Mouse (Mus musculus): ENCODE data around the gene Anapc2. TPM values are rescaled to one million over a fixed set of nuclear protein-coding genes. Genes with fewer than 3 reads are reported as not detected.
A peak's percentile ranks its signal among the peaks of the same experiment; 100 is the strongest.

The Anapc2 gene
- total RNA-seq (2014; rRNA removed) (26.1 and 46.7 TPM in 2 replicates), polyA plus RNA-seq (2015; fragmentation: Nextera tagmentation; extraction: Ambion mirVana) (101 and 105 TPM in 2 replicates)

DNA sequence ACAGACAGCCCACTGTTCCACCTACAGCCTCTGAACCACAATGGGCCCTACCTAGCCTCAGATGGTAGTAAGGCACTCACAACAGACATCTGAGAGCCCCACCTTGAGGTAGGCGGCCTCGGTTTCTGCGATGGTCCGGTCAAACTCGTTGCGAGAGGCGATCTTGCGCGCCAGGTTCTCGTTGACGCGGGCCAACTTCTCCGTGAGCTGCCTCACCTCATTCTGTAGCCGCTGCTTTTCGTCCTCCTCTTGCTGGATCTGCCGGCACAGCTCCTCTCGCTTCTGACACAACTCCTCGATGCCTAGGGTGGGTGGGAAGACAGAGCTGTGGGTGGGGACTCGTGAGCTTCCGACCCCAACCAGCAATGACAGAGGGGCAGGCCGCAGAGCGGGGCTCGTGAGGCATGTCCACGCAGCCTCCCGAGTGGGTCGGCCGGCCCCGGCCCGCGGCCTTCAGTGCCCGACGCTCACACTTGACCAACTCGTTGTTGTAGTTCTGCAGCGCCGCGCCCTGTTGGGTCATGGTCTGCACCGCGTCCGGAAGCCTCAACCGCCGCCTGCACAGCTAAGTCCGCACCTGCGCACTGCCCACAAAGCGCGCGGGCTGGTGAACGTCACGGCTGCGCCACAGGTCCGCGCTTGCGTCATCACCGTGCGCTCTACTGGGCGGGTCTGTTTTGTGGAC lies at the start of gene Anapc2, which contains the start of gene Ssna1:
Gene Anapc2 (plus strand): TSS at position 652 of the 685 bp plus-strand sequence.
Gene Ssna1 (minus strand): TSS at position 612 of the 685 bp plus-strand sequence.
- peak; percentile 99 for DNase-seq (ENCODE audit: low spot score)
- 1% methylated on average over 55 of the region's 55 CpGs for WGBS
- peak; percentile 50 for TF ChIP-seq CTCF (IDR thresholded peaks at IDR 0.05; ENCODE audit: low read depth)
- H3K4me3 ChIP-seq (ENCODE audit: low read length), result peak within 1 kb of the TSS; percentile 89
- no peaks in the 10 kb centered on the region for H3K27me3 ChIP-seq (ENCODE audit: insufficient read depth, low read length)
- peak within 1 kb of the TSS; percentile 79 for H3K9ac ChIP-seq (replicated peaks; ENCODE audit: low read length)
- peaks cover 28% of the 10 kb centered on the region for H3K4me1 ChIP-seq (ENCODE audit: insufficient read depth, low read length)
- peak within 1 kb of the TSS; percentile 87 for H3K27ac ChIP-seq
- H3K36me3 ChIP-seq (ENCODE audit: insufficient read depth, low read length), result peaks cover 48% of the 10 kb centered on the region
- peak within 1 kb of the TSS; percentile 95 for H3K4me2 ChIP-seq (ENCODE audit: low read depth, low read length)
- ATAC-seq, result peak; percentile 96
- H3K9me3 ChIP-seq (ENCODE audit: low read length), result no peaks in the 10 kb centered on the region

DNA sequence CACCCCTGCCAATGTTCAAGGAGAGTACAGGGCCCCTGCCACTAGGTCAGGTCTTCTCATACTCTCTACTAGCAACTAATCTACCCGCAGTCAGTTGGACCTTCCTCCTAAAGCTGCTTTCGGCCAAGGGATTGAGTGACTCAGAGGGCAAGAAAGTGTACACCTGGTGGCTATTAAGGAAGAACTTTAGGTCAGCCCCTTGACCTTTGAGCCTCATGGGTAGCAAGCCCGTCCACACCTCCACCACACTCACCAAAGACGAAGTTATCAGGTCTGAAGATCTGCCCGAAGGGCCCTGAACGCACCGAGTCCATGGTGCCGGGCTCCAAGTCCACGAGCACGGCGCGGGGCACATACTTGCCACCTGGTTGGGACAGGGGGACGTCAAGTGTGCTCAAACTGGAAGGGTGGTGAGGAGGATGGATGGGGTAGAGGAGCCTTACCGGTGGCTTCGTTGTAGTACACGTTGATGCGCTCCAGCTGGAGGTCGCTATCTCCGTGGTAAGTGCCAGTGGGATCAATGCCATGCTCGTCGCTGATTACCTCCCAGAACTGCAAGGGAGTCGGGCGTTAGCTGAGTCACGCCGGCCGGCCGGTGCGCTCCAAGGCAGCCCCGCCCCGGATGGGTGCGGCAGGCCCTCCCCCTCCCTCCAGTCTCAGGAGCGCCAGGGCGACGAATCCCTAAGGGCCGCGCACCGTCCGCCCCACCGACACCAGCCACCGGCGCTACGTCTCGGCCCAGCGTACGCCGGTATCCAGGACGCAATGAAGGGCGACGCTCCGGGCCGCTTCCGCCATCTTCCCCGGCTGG lies 48.4 kb upstream of the Anapc2 start:
- WGBS, result 3% methylated on average over 47 of the region's 53 CpGs
- H3K9ac ChIP-seq (replicated peaks; ENCODE audit: low read length), result peak overlapping the region; percentile 87
- no peak for TF ChIP-seq CTCF (IDR thresholded peaks at IDR 0.05; ENCODE audit: low read depth)
- no peaks in the 10 kb centered on the region for H3K27me3 ChIP-seq (ENCODE audit: insufficient read depth, low read length)
- ATAC-seq (peak; percentile 12; the same call in 1 of the 2 replicates), DNase-seq (ENCODE audit: low spot score) (no peak)
- peak overlapping the region; percentile 84 for H3K4me2 ChIP-seq (ENCODE audit: low read depth, low read length)
- peak overlapping the region; percentile 95 for H3K27ac ChIP-seq
- no peaks in the 10 kb centered on the region for H3K9me3 ChIP-seq (ENCODE audit: low read length)
- peak overlapping the region; percentile 80 for H3K4me3 ChIP-seq (ENCODE audit: low read length)
- H3K36me3 ChIP-seq (ENCODE audit: insufficient read depth, low read length), result no peaks in the 10 kb centered on the region
- peaks cover 18% of the 10 kb centered on the region for H3K4me1 ChIP-seq (ENCODE audit: insufficient read depth, low read length)

DNA sequence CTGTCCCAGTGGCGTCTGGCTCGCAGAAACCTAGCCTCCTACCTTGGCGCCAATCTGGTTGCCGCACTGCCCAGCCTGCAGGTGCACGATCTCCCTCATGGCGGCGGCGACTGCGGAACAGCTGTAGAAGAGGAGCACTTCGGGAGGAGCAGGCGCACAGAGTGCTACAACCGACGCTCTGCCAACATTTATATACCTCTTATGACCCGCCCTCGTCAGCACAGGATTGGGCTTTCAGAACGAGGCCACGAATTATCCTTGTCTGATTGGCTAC lies 47.8 kb upstream of the Anapc2 start, which contains the start of gene Tubb4b:
Gene Tubb4b (minus strand): TSS at position 211 of the 274 bp plus-strand sequence.
- no peak for ATAC-seq
- DNase-seq (ENCODE audit: low spot score), result no peak
- peak within 1 kb of the TSS; percentile 80 for H3K4me3 ChIP-seq (ENCODE audit: low read length)
- peak within 1 kb of the TSS; percentile 97 for H3K27ac ChIP-seq
- H3K9me3 ChIP-seq (ENCODE audit: low read length), result no peaks in the 10 kb centered on the region
- TF ChIP-seq CTCF (IDR thresholded peaks at IDR 0.05; ENCODE audit: low read depth), result peak; percentile 62
- H3K4me1 ChIP-seq (ENCODE audit: insufficient read depth, low read length), result peaks cover 19% of the 10 kb centered on the region
- peak within 1 kb of the TSS; percentile 87 for H3K9ac ChIP-seq (replicated peaks; ENCODE audit: low read length)
- under 1% methylated on average over 17 of the region's 17 CpGs for WGBS
- no peaks in the 10 kb centered on the region for H3K36me3 ChIP-seq (ENCODE audit: insufficient read depth, low read length)
- peak within 1 kb of the TSS; percentile 84 for H3K4me2 ChIP-seq (ENCODE audit: low read depth, low read length)
- no peaks in the 10 kb centered on the region for H3K27me3 ChIP-seq (ENCODE audit: insufficient read depth, low read length)

DNA sequence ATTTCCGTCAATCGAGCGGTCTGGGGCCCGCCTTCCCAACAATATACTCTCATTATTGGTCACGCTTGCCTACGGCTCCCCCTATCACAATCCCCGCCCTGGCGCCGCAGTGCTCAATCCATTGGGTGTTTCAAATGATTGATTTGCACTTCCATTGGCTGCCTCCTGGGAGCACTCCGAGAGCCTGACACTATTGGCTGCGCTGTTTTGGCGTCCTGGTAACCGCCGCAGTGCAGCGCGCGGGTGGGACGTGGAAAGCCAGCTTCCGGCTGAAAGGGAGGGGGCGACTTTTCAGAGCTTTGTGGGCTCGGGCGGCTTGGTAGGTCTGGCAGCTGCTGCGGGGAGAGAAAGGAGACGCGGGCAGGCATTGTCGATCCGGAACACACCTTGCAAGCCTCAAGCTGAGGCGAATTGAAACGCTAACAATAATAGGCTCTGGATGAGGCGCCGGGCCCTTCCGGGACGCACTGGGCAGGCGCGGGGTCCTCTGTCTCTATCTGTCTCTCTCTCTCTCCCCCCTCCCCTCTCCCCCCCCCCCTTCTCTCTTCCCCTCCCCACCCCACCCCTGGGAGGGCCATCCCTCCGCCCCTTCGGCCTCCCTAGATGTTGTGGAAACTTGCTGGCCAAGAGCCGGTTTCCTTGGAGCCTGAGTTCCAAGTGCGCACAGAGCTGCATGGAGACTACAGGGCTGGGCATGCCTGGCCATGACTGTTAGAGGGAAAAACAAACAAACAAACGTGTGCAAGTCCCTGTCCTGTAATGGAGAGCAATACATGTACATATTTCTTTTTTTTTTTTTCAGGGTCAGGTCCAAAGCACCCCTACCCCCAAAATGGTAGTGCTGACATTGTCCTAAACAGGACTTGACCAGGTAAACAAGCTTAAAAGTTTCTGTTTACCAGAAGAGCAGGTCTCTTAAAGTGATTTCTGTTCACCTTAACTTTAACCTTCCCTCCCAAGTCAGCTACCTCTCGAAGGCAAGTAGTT lies 47.2 kb upstream of the Anapc2 start:
- WGBS, result 2% methylated on average over 41 of the region's 41 CpGs
- Histone ChIP-seq H3K4me2 (ENCODE audit: low read depth, low read length) (peak overlapping the region; percentile 57), H3K9ac (replicated peaks; ENCODE audit: low read length) (peak overlapping the region; percentile 68), H3K36me3 (ENCODE audit: insufficient read depth, low read length) (no peaks in the 10 kb centered on the region), H3K9me3 (ENCODE audit: low read length) (no peaks in the 10 kb centered on the region), H3K4me1 (ENCODE audit: insufficient read depth, low read length) (peaks cover 19% of the 10 kb centered on the region), H3K27ac (peak overlapping the region; percentile 97), H3K4me3 (ENCODE audit: low read length) (peak overlapping the region; percentile 80), H3K27me3 (ENCODE audit: insufficient read depth, low read length) (no peaks in the 10 kb centered on the region)
- no peak for TF ChIP-seq CTCF (IDR thresholded peaks at IDR 0.05; ENCODE audit: low read depth)
- peak; percentile 97 for ATAC-seq
- DNase-seq (ENCODE audit: low spot score), result peak; percentile 100

DNA sequence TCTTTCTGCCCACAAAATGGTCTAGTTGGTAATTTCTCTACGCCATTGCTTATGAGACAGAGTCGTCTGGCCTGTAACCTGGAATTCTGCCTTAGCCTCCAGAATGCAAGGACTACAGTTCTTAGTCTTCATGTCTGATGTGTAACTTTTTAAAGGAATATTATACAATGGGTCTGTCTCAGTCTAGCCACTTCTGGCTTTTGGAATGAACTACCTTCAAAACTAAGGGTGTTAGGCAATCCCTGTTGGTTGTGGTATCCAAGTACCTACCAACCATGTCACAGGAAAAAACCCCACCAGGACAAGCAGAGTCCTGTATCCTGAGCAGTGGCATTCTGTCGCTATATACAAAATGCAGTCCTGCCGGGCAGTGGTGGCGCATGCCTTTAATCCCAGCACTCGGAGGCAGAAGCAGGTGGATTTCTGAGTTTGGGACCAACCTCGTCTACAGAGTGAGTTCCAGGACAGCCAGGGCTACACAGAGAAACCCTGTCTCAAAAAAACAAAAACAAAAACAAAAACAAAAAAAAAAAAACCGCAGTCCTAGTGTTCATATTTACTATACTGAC lies 46.4 kb upstream of the Anapc2 start:
- DNase-seq (ENCODE audit: low spot score) (no peak), ATAC-seq (no peak)
- H3K9ac ChIP-seq (replicated peaks; ENCODE audit: low read length), result no peak overlapping the region
- H3K36me3 ChIP-seq (ENCODE audit: insufficient read depth, low read length), result no peaks in the 10 kb centered on the region
- no peaks in the 10 kb centered on the region for H3K27me3 ChIP-seq (ENCODE audit: insufficient read depth, low read length)
- no peaks in the 10 kb centered on the region for H3K9me3 ChIP-seq (ENCODE audit: low read length)
- peaks cover 19% of the 10 kb centered on the region for H3K4me1 ChIP-seq (ENCODE audit: insufficient read depth, low read length)
- H3K4me3 ChIP-seq (ENCODE audit: low read length), result no peak overlapping the region; the same call in 1 of the 2 replicates
- 66% methylated on average over 8 of the region's 8 CpGs for WGBS
- peak overlapping the region; percentile 57; the same call in 1 of the 2 replicates for H3K4me2 ChIP-seq (ENCODE audit: low read depth, low read length)
- peak overlapping the region; percentile 97 for H3K27ac ChIP-seq
- no peak for TF ChIP-seq CTCF (IDR thresholded peaks at IDR 0.05; ENCODE audit: low read depth)

DNA sequence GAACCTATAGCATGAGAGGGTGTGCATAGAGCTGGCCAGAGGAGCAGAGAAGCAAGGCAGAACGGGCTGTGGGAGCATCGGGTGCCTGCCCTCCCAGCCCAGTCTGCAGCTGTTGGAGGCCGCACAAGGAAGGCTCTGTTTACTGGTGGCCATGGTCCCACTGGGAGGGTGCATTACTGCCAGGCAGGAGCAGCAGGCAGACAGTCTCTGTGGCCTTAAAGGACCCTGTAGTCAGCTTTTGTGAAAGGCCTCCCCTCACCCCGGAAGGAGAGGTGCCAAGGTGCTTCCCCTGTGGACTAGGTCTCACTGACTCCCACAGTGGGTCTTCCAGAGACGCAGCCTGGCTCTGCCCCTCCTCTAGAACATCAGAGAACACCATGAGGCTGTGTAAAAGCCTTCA lies 45.4 kb upstream of the Anapc2 start:
- WGBS, result 79% methylated on average over 5 of the region's 5 CpGs
- no peak for ATAC-seq
- no peaks in the 10 kb centered on the region for H3K36me3 ChIP-seq (ENCODE audit: insufficient read depth, low read length)
- H3K27ac ChIP-seq, result no peak overlapping the region
- no peak overlapping the region for H3K4me3 ChIP-seq (ENCODE audit: low read length)
- peaks cover 19% of the 10 kb centered on the region for H3K4me1 ChIP-seq (ENCODE audit: insufficient read depth, low read length)
- H3K27me3 ChIP-seq (ENCODE audit: insufficient read depth, low read length), result no peaks in the 10 kb centered on the region
- H3K9ac ChIP-seq (replicated peaks; ENCODE audit: low read length), result no peak overlapping the region
- no peaks in the 10 kb centered on the region for H3K9me3 ChIP-seq (ENCODE audit: low read length)
- H3K4me2 ChIP-seq (ENCODE audit: low read depth, low read length), result no peak overlapping the region
- no peak for TF ChIP-seq CTCF (IDR thresholded peaks at IDR 0.05; ENCODE audit: low read depth)
- peak; percentile 21 for DNase-seq (ENCODE audit: low spot score)
